Mouse (Mus musculus) heart, postnatal 0 days (tissue): ENCODE measurements around the gene H2-T23. TPM values are rescaled to one million over a fixed set of nuclear protein-coding genes. Genes with fewer than 3 reads are reported as not detected.

Experiments
- ATAC-seq: fragments of 200-750 bp; cut with Nextera tagmentation; 2 replicates; pipeline ENCODE4 v1.8.0; 2017; ENCODE audit warnings: low read depth, moderate number of reproducible peaks, moderate library complexity; ENCODE audit not compliant: insufficient read depth
- DNase-seq: peaks from one replicate; pipeline ENCODE4 v3.0.0-alpha.2; 2016; ENCODE audit warnings: low spot score
- H3K27ac ChIP-seq: fragments of 300-500 bp; sonication (generic); 2 replicates; pipeline ENCODE4 v1.5.1; 2014; ENCODE audit warnings: low read depth, mild to moderate bottlenecking
- H3K27me3 ChIP-seq: fragments of 300-500 bp; sonication (generic); 2 replicates; pipeline ENCODE4 v1.6.1; 2014; ENCODE audit warnings: low read length, mixed read lengths; ENCODE audit not compliant: control insufficient read depth, insufficient read depth
- H3K36me3 ChIP-seq: fragments of 300-500 bp; sonication (generic); replicated peaks from 2 replicates; pipeline ENCODE4 v1.6.1; 2014; ENCODE audit warnings: low read length, mixed read lengths; ENCODE audit not compliant: control insufficient read depth, insufficient read depth
- H3K4me1 ChIP-seq: fragments of 300-500 bp; sonication (generic); 2 replicates; pipeline ENCODE4 v1.6.1; 2014; ENCODE audit warnings: antibody characterized with exemption; ENCODE audit not compliant: control insufficient read depth, insufficient read depth
- H3K4me2 ChIP-seq: fragments of 300-500 bp; sonication (generic); 2 replicates; pipeline ENCODE4 v1.6.1; 2014; ENCODE audit warnings: low read depth, mild to moderate bottlenecking, low read length, moderate library complexity
- H3K4me3 ChIP-seq: fragments of 300-500 bp; sonication (generic); 2 replicates; pipeline ENCODE4 v1.5.1; 2014; ENCODE audit warnings: low read depth, low read length
- H3K9ac ChIP-seq: fragments of 300-500 bp; sonication (generic); replicated peaks from 2 replicates; pipeline ENCODE4 v1.6.1; 2014; ENCODE audit warnings: low read depth, low read length, mixed read lengths
- H3K9me3 ChIP-seq: fragments of 300-500 bp; sonication (generic); replicated peaks from 2 replicates; pipeline ENCODE4 v1.6.1; 2016; ENCODE audit warnings: low read length; ENCODE audit not compliant: control insufficient read depth
- CTCF ChIP-seq: IDR thresholded peaks from 2 replicates; pipeline ENCODE4 v1.5.1; 2016; ENCODE audit warnings: antibody characterized with exemption, control low read depth, low read depth
- EP300 ChIP-seq: IDR thresholded peaks from 2 replicates; pipeline ENCODE4 v1.6.1; 2016; ENCODE audit warnings: antibody characterized with exemption, low read depth
- WGBS: fragments of 180-500 bp; shearing (Covaris S2); extraction: QIAGEN DNeasy Blood & Tissue Kit; methylation state at CpG from one replicate; pipeline ENCODE4 v1.1.7; 2014; 5-methylcytosine and 5-hydroxymethylcytosine counted together
- polyA plus RNA-seq: library from polyadenylated mRNA; unstranded; fragments of >200 nt; fragmentation: Nextera tagmentation; extraction: Ambion mirVana; gene quantifications from 2 replicates; pipeline ENCODE4 v1.2.1, GENCODE M21; 2015
- total RNA-seq: library from RNA; depleted of rRNA; stranded (reverse); fragments of >200 nt; gene quantifications from 2 replicates; pipeline ENCODE4 v1.2.3, GENCODE M21; 2014; ENCODE audit warnings: low replicate concordance

Gene H2-T23
- total and polyA plus RNA-seq, 2 experiments from 2014 or later, result 10.8 to 34.8 TPM

- no peak overlapping the region for H3K4me2 ChIP-seq
- no peak overlapping the region for H3K9ac ChIP-seq
- WGBS, result 93% methylated on average over 12 of the region's 12 CpGs
- H3K9me3 ChIP-seq, result no peaks in the 10 kb centered on the region
- no peaks in the 10 kb centered on the region for H3K36me3 ChIP-seq
- no peak for ATAC-seq
- H3K27ac ChIP-seq, result no peak overlapping the region
- H3K4me1 ChIP-seq, result peaks cover 6% of the 10 kb centered on the region; the same call in 1 of the 2 replicates
- TF ChIP-seq EP300 (no peak), CTCF (no peak)
- H3K27me3 ChIP-seq, result no peaks in the 10 kb centered on the region
- no peak for DNase-seq
- H3K4me3 ChIP-seq, result no peak overlapping the region
Observed at GRCm38 (mm10) chr17:36001121-36001897, 31.3 kb downstream of the H2-T23 start.

GRCm38 (mm10) chr17:36000349-36000748, 32.3 kb downstream of the H2-T23 start:
- no peak overlapping the region for H3K9ac ChIP-seq
- TF ChIP-seq CTCF (no peak), EP300 (no peak)
- no peaks in the 10 kb centered on the region for H3K27me3 ChIP-seq
- no peaks in the 10 kb centered on the region for H3K36me3 ChIP-seq
- H3K4me2 ChIP-seq, result no peak overlapping the region
- no peak overlapping the region for H3K4me3 ChIP-seq
- no peak for DNase-seq
- ATAC-seq, result no peak
- H3K9me3 ChIP-seq, result no peaks in the 10 kb centered on the region
- WGBS, result 73% methylated on average over 4 of the region's 4 CpGs
- H3K4me1 ChIP-seq, result peaks cover 6% of the 10 kb centered on the region; the same call in 1 of the 2 replicates
- H3K27ac ChIP-seq, result no peak overlapping the region

- no peak; the same call in 1 of the 2 replicates for ATAC-seq
- no peak overlapping the region for H3K27ac ChIP-seq
- no peak for DNase-seq
- 0 out of 2 replicates have a peak overlapping the region, but pooled peaks have one; percentile 6 for H3K4me2 ChIP-seq
- H3K9me3 ChIP-seq, result no peaks in the 10 kb centered on the region
- H3K4me1 ChIP-seq, result peaks cover 12% of the 10 kb centered on the region
- H3K27me3 ChIP-seq, result no peaks in the 10 kb centered on the region
- no peaks in the 10 kb centered on the region for H3K36me3 ChIP-seq
- H3K9ac ChIP-seq, result no peak overlapping the region
- H3K4me3 ChIP-seq, result no peak overlapping the region
- no peak for TF ChIP-seq EP300
- no peak for TF ChIP-seq CTCF
- WGBS, result 37% methylated on average over 7 of the region's 7 CpGs
Observed at GRCm38 (mm10) chr17:35999356-35999755, 33.3 kb downstream of the H2-T23 start.

GRCm38 (mm10) chr17:35998545-35999305, 33.9 kb downstream of the H2-T23 start:
- Histone ChIP-seq H3K27me3 (no peaks in the 10 kb centered on the region), H3K36me3 (no peaks in the 10 kb centered on the region), H3K9ac (no peak overlapping the region), H3K27ac (no peak overlapping the region), H3K4me2 (no peak overlapping the region), H3K4me1 (peaks cover 12% of the 10 kb centered on the region), H3K4me3 (no peak overlapping the region), H3K9me3 (no peaks in the 10 kb centered on the region)
- no peak for DNase-seq
- TF ChIP-seq CTCF, result no peak
- no peak for TF ChIP-seq EP300
- WGBS, result 60% methylated on average over 6 of the region's 6 CpGs
- ATAC-seq, result no peak

- no peaks in the 10 kb centered on the region for H3K36me3 ChIP-seq
- no peak for TF ChIP-seq CTCF
- no peak overlapping the region for H3K9ac ChIP-seq
- H3K9me3 ChIP-seq, result no peaks in the 10 kb centered on the region
- H3K4me1 ChIP-seq, result peaks cover 12% of the 10 kb centered on the region
- 58% methylated on average over 12 of the region's 12 CpGs for WGBS
- ATAC-seq (no peak), DNase-seq (no peak)
- H3K4me2 ChIP-seq, result no peak overlapping the region
- H3K27me3 ChIP-seq, result no peaks in the 10 kb centered on the region
- H3K4me3 ChIP-seq, result no peak overlapping the region
- no peak overlapping the region for H3K27ac ChIP-seq
Observed at GRCm38 (mm10) chr17:35997713-35998510, 34.7 kb downstream of the H2-T23 start.
